Mouse (Mus musculus): ENCODE measurements around the gene Sept10. TPM values are rescaled to one million over a fixed set of nuclear protein-coding genes. Genes with fewer than 3 reads are reported as not detected.

The Sept10 gene
- polyA plus RNA-seq, 1 experiment from 2014 or later: 12.8 TPM

DNA sequence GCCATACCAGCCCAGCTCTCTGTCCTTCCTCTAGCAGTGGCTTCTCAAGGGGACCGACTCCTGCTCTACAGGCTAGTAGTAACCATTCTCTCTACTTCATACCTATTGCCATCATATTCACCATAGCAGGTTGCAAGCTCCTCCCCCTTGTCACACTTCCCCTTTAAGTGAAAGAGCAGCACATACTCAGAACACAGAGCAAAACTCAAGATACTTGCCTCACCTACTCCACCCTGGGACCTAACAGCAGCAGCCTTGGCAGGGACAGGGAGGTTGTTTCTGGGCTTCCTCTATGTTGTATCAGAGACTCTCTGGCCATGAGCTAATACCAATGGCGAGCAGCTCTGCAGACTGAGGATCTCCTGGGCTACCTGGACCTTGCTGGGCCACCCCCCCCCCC is 96.2 kb downstream of the Sept10 start:
- no peaks in the 10 kb centered on the region for H3K9me3 ChIP-seq (ENCODE audit: control insufficient read depth, low read length)
- no peaks in the 10 kb centered on the region for H3K4me1 ChIP-seq (ENCODE audit: control insufficient read depth, insufficient read depth, low read length)
- H3K4me2 ChIP-seq (ENCODE audit: low read depth, low read length): no peak overlapping the region
- no peaks in the 10 kb centered on the region for H3K36me3 ChIP-seq (ENCODE audit: control insufficient read depth, insufficient read depth, low read length)
- no peak overlapping the region for H3K27ac ChIP-seq (ENCODE audit: low read depth, low read length)
- H3K4me3 ChIP-seq (ENCODE audit: low read depth, low read length): no peak overlapping the region
- H3K9ac ChIP-seq (replicated peaks; ENCODE audit: low read depth, low read length): no peak overlapping the region
- whole genome bisulfite sequencing: 96% methylated on average over 2 of the region's 2 CpGs
- no peaks in the 10 kb centered on the region for H3K27me3 ChIP-seq (ENCODE audit: control insufficient read depth, insufficient read depth, low read length)
- ATAC-seq (ENCODE audit: low read depth): no peak

DNA sequence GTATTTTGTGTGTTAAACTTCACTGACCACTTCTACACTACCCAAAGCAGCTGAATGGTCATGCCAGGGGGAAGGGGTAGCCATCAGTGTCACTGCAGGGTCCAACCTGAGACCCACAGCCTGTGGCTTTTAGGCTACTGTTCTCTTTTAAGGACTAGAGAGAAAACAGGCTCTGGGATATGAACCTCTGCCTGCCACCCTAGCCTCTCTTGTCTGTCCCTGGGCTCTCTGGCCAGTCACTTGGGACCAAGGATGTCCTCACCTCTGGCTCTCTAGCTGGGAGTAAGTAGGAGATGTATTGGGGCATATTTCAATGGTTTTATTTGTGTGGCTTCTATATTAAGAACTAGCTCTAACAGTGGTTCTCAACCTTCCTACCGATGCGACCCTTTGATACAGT is 101.8 kb downstream of the Sept10 start:
- Histone ChIP-seq H3K36me3 (ENCODE audit: control insufficient read depth, insufficient read depth, low read length) (no peaks in the 10 kb centered on the region), H3K4me1 (ENCODE audit: control insufficient read depth, insufficient read depth, low read length) (no peaks in the 10 kb centered on the region), H3K27ac (ENCODE audit: low read depth, low read length) (no peak overlapping the region), H3K27me3 (ENCODE audit: control insufficient read depth, insufficient read depth, low read length) (no peaks in the 10 kb centered on the region), H3K4me3 (ENCODE audit: low read depth, low read length) (no peak overlapping the region), H3K9ac (replicated peaks; ENCODE audit: low read depth, low read length) (no peak overlapping the region), H3K4me2 (ENCODE audit: low read depth, low read length) (no peak overlapping the region), H3K9me3 (ENCODE audit: control insufficient read depth, low read length) (no peaks in the 10 kb centered on the region)
- 93% methylated on average over 2 of the region's 2 CpGs for WGBS
- no peak for ATAC-seq (ENCODE audit: low read depth)

DNA sequence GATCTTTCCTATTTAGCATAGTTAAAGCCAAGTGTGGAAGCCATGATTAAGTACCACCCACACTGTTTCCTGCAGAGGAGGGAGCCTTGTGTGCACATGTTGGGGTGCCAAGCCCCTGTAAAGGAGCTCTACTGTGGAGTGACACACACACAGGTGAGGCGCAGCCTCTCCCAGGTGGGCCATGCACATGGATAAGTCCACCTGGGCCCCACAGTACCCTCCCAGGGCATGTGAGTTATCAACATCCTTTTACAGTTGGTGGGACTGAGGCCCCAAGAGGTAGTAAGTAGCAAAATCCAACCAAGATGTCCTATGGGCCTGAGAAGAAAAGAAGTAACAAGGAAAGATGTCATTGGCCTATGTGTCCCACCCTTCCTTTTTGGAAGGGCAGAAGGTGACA is 102.6 kb downstream of the Sept10 start:
- Histone ChIP-seq H3K4me2 (ENCODE audit: low read depth, low read length) (no peak overlapping the region), H3K4me3 (ENCODE audit: low read depth, low read length) (no peak overlapping the region), H3K36me3 (ENCODE audit: control insufficient read depth, insufficient read depth, low read length) (no peaks in the 10 kb centered on the region), H3K27me3 (ENCODE audit: control insufficient read depth, insufficient read depth, low read length) (no peaks in the 10 kb centered on the region), H3K27ac (ENCODE audit: low read depth, low read length) (no peak overlapping the region), H3K4me1 (ENCODE audit: control insufficient read depth, insufficient read depth, low read length) (no peaks in the 10 kb centered on the region), H3K9ac (replicated peaks; ENCODE audit: low read depth, low read length) (no peak overlapping the region), H3K9me3 (ENCODE audit: control insufficient read depth, low read length) (no peaks in the 10 kb centered on the region)
- ATAC-seq (ENCODE audit: low read depth): no peak
- WGBS: 100% methylated on average over 1 of the region's 1 CpGs

DNA sequence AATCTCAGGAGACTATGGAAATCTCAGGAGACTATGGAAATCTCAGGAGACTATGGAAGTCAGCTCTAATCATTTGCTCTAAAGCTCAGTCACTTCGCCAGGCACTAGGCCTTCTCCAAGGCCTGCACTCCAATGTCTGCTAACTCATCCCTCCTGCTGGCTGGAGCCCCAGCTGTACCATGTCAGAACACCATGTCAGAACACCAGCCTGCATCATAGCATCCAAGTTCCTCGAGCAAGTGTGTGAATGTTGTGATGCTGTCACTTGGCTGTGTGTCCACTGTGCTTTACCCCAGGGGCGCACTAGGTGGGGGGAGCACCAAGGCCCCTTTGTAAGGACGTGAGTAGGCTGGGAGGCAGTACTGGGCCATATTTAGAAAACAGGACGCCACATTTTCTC is 104.1 kb downstream of the Sept10 start:
- Histone ChIP-seq H3K4me2 (ENCODE audit: low read depth, low read length) (no peak overlapping the region), H3K9ac (replicated peaks; ENCODE audit: low read depth, low read length) (no peak overlapping the region), H3K4me1 (ENCODE audit: control insufficient read depth, insufficient read depth, low read length) (no peaks in the 10 kb centered on the region), H3K36me3 (ENCODE audit: control insufficient read depth, insufficient read depth, low read length) (no peaks in the 10 kb centered on the region), H3K27me3 (ENCODE audit: control insufficient read depth, insufficient read depth, low read length) (no peaks in the 10 kb centered on the region), H3K9me3 (ENCODE audit: control insufficient read depth, low read length) (no peaks in the 10 kb centered on the region), H3K4me3 (ENCODE audit: low read depth, low read length) (no peak overlapping the region), H3K27ac (ENCODE audit: low read depth, low read length) (no peak overlapping the region)
- WGBS: 88% methylated on average over 5 of the region's 5 CpGs
- no peak for ATAC-seq (ENCODE audit: low read depth)

DNA sequence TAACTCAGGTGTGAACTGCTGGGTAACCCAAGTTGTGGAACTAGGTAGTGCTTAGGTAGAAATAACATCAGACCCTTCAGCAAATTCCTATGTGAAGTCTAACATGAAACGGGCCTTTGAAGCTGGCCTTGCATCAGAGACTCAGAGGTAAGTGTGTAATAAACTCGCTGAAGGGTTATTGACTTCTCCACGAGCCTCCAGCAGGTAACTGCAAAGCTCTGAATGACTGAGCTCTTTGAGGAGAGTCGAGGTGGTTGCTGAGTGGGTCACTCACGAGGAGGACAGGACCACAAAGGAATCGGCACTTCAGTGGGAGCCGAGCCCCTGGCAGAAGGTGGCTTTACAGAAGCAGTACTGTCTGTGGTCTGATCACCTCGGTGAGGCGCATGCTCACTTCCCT is 105.3 kb downstream of the Sept10 start:
- Histone ChIP-seq H3K27me3 (ENCODE audit: control insufficient read depth, insufficient read depth, low read length) (no peaks in the 10 kb centered on the region), H3K4me3 (ENCODE audit: low read depth, low read length) (no peak overlapping the region), H3K4me1 (ENCODE audit: control insufficient read depth, insufficient read depth, low read length) (no peaks in the 10 kb centered on the region), H3K4me2 (ENCODE audit: low read depth, low read length) (no peak overlapping the region), H3K9ac (replicated peaks; ENCODE audit: low read depth, low read length) (no peak overlapping the region), H3K36me3 (ENCODE audit: control insufficient read depth, insufficient read depth, low read length) (no peaks in the 10 kb centered on the region), H3K9me3 (ENCODE audit: control insufficient read depth, low read length) (no peaks in the 10 kb centered on the region), H3K27ac (ENCODE audit: low read depth, low read length) (no peak overlapping the region)
- no peak for ATAC-seq (ENCODE audit: low read depth)
- 77% methylated on average over 9 of the region's 9 CpGs for WGBS

DNA sequence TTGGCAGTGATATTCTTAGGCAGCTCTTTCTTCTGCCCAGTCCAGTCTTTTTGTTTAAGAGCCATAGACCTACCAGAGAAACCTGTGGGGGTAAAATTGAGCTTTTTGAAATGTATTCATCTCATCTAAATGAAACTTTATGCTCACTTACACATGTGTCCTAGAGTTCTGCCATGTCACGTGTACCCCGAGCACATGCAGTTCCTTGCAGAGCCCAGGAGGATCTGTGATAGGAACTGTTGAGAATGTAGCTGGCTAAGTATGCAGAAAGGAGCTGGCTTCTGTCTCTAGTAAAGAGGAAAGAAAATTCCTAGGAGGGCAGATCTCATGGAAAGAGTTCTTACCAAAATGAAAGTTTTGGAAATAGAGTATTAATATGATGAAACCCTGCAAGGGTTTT is 106.0 kb downstream of the Sept10 start:
- H3K9me3 ChIP-seq (ENCODE audit: control insufficient read depth, low read length): no peaks in the 10 kb centered on the region
- H3K36me3 ChIP-seq (ENCODE audit: control insufficient read depth, insufficient read depth, low read length): no peaks in the 10 kb centered on the region
- no peak overlapping the region for H3K4me2 ChIP-seq (ENCODE audit: low read depth, low read length)
- H3K27ac ChIP-seq (ENCODE audit: low read depth, low read length): no peak overlapping the region
- H3K9ac ChIP-seq (replicated peaks; ENCODE audit: low read depth, low read length): no peak overlapping the region
- H3K4me1 ChIP-seq (ENCODE audit: control insufficient read depth, insufficient read depth, low read length): no peaks in the 10 kb centered on the region
- H3K27me3 ChIP-seq (ENCODE audit: control insufficient read depth, insufficient read depth, low read length): no peaks in the 10 kb centered on the region
- no peak overlapping the region for H3K4me3 ChIP-seq (ENCODE audit: low read depth, low read length)
- no peak for ATAC-seq (ENCODE audit: low read depth)
- whole genome bisulfite sequencing: 93% methylated on average over 2 of the region's 2 CpGs

DNA sequence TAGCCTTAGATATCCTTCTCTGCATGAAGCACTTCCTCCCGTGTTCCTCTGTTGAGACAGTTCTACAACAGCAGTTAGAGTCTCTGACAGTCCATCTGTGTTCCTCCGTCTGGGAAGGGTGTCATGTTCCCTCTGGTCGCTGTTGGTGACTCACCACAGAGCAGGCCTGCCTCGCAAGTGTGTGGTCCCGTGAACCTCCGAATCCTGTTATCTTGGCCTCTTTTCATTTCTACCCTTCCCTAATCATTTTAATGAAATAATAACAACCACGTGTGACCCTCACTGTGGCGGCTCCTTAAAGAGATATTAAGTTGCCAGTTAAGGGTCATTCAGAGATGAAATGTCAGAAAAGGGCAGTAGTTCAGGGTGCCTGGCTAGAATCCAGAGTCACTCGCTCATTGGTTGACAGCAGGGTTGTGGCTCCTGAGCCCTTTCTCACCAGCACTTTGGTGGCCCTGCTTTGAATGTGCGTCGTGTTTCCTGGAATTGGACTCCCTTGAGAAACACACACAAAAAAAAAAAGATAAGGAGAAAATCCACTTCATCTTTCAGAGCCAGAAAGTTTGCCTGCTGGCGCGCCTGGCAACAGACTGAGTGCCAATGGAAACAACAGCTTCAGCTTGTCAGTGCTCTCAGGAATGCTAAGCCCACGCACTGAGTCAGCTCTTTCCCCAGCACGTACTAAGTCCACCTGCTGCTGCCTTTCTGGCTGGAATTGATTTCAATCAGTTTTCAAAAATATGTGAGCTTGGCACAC is 106.9 kb downstream of the Sept10 start:
- Histone ChIP-seq H3K9ac (replicated peaks; ENCODE audit: low read depth, low read length) (no peak overlapping the region), H3K4me2 (ENCODE audit: low read depth, low read length) (no peak overlapping the region), H3K9me3 (ENCODE audit: control insufficient read depth, low read length) (no peaks in the 10 kb centered on the region), H3K27me3 (ENCODE audit: control insufficient read depth, insufficient read depth, low read length) (no peaks in the 10 kb centered on the region), H3K4me3 (ENCODE audit: low read depth, low read length) (no peak overlapping the region), H3K36me3 (ENCODE audit: control insufficient read depth, insufficient read depth, low read length) (no peaks in the 10 kb centered on the region), H3K4me1 (ENCODE audit: control insufficient read depth, insufficient read depth, low read length) (no peaks in the 10 kb centered on the region), H3K27ac (ENCODE audit: low read depth, low read length) (no peak overlapping the region)
- 68% methylated on average over 15 of the region's 15 CpGs for WGBS
- ATAC-seq (ENCODE audit: low read depth): no peak

DNA sequence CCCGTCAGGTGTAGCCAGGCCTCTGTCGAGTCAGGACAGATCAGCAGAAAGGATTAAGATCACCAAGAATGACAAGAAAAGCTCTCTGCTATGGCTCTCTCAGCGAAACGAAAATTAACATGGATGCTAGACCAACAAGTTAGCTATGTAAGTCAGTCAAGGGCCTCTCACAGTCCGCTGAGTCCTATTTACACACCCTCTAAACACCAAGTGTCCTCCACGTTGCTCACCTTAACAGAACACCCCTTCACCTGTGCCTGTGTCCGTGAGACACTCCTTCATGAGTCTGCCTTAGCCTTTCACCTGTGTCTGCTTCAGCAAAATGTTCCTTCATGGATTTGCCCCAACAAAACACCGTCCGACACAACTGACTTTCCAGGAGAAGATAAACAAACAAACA is 108.3 kb downstream of the Sept10 start:
- H3K4me2 ChIP-seq (ENCODE audit: low read depth, low read length): no peak overlapping the region
- no peak overlapping the region for H3K9ac ChIP-seq (replicated peaks; ENCODE audit: low read depth, low read length)
- no peaks in the 10 kb centered on the region for H3K36me3 ChIP-seq (ENCODE audit: control insufficient read depth, insufficient read depth, low read length)
- H3K9me3 ChIP-seq (ENCODE audit: control insufficient read depth, low read length): no peaks in the 10 kb centered on the region
- no peak overlapping the region for H3K27ac ChIP-seq (ENCODE audit: low read depth, low read length)
- no peaks in the 10 kb centered on the region for H3K4me1 ChIP-seq (ENCODE audit: control insufficient read depth, insufficient read depth, low read length)
- ATAC-seq (ENCODE audit: low read depth): no peak
- H3K27me3 ChIP-seq (ENCODE audit: control insufficient read depth, insufficient read depth, low read length): no peaks in the 10 kb centered on the region
- 90% methylated on average over 9 of the region's 9 CpGs for WGBS
- H3K4me3 ChIP-seq (ENCODE audit: low read depth, low read length): no peak overlapping the region

DNA sequence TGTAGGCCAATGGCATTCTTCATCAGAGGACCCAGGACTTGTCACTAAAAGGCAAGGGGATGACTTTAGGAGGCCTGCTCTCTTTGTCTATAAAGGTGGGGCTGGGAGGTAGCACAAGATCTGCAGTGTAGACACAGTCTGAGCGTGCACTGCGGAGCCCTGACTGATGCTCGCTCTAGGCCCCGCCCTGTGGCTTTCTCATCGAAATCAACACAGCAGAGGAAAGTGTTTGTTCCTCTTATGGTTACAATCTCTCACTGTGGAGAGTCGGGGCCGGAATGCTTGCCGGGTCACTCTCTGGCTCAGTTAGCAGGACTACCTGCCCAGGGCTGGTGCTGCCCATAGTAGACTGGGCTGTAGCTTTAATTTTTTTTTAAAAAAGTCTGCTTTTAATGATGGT is 108.9 kb downstream of the Sept10 start:
- WGBS: 93% methylated on average over 8 of the region's 8 CpGs
- Histone ChIP-seq H3K4me2 (ENCODE audit: low read depth, low read length) (no peak overlapping the region), H3K27ac (ENCODE audit: low read depth, low read length) (no peak overlapping the region), H3K4me1 (ENCODE audit: control insufficient read depth, insufficient read depth, low read length) (no peaks in the 10 kb centered on the region), H3K36me3 (ENCODE audit: control insufficient read depth, insufficient read depth, low read length) (no peaks in the 10 kb centered on the region), H3K27me3 (ENCODE audit: control insufficient read depth, insufficient read depth, low read length) (no peaks in the 10 kb centered on the region), H3K9ac (replicated peaks; ENCODE audit: low read depth, low read length) (no peak overlapping the region), H3K9me3 (ENCODE audit: control insufficient read depth, low read length) (no peaks in the 10 kb centered on the region), H3K4me3 (ENCODE audit: low read depth, low read length) (no peak overlapping the region)
- ATAC-seq (ENCODE audit: low read depth): no peak
